Mouse (Mus musculus): ENCODE measurements around the gene Kat6b. TPM values are rescaled to one million over a fixed set of nuclear protein-coding genes. Genes with fewer than 3 reads are reported as not detected.
"Not testable (repeated sequence)": the region's sequence is repeated elsewhere in the genome, so short reads cannot be mapped to it uniquely, and the experiment has no call there.

The Kat6b gene
- polyA plus RNA-seq, 1 experiment = 11.5 TPM

- WGBS = 81% methylated on average over 11 of the region's 11 CpGs
- no peak overlapping the region for H3K4me3 ChIP-seq (replicated peaks; ENCODE audit: control insufficient read depth, low read depth, low read length)
- H3K27ac ChIP-seq (ENCODE audit: control insufficient read depth, insufficient read depth, low read depth, low read length, poor library complexity) = no peak overlapping the region
- TF ChIP-seq CTCF (IDR thresholded peaks at IDR 0.05; ENCODE audit: control insufficient read depth, insufficient read depth, low read length) (no peak), POLR2A (IDR thresholded peaks at IDR 0.05; ENCODE audit: borderline replicate concordance, control insufficient read depth, low read depth, low read length) (no peak)
- no peaks in the 10 kb centered on the region for H3K4me1 ChIP-seq (ENCODE audit: control insufficient read depth, insufficient read depth, low read length)
These were observed 188.6 kb downstream of the Kat6b start for GRCm38 (mm10) chr14:21669633-21670421.

DNA sequence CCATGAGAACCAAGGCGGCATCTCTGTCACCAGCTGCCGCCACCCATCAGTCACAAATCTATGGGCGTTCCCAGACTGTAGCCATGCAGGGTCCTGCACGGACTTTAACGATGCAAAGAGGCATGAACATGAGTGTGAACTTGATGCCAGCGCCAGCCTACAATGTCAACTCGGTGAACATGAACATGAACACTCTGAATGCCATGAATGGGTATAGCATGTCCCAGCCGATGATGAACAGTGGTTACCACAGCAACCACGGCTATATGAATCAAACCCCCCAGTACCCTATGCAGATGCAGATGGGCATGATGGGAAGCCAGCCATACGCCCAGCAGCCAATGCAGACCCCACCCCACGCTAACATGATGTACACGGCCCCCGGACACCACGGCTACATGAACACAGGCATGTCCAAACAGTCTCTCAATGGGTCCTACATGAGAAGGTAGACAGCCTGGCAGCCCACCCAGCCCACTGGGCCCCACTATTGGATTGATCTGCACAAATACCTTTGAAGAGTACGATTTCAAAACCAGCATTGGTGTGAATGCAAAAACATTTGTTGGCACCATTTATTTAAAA, 189.3 kb downstream of the Kat6b start:
- H3K4me1 ChIP-seq (ENCODE audit: control insufficient read depth, insufficient read depth, low read length); H3K4me3 ChIP-seq (replicated peaks; ENCODE audit: control insufficient read depth, low read depth, low read length); H3K27ac ChIP-seq (ENCODE audit: control insufficient read depth, insufficient read depth, low read depth, low read length, poor library complexity): not testable (repeated sequence)
- 87% methylated on average over 15 of the region's 15 CpGs for whole genome bisulfite sequencing

GRCm38 (mm10) chr14:21673100-21673499, 191.9 kb downstream of the Kat6b start:
- Histone ChIP-seq H3K27ac (ENCODE audit: control insufficient read depth, insufficient read depth, low read depth, low read length, poor library complexity) (no peak overlapping the region), H3K4me3 (replicated peaks; ENCODE audit: control insufficient read depth, low read depth, low read length) (no peak overlapping the region), H3K4me1 (ENCODE audit: control insufficient read depth, insufficient read depth, low read length) (no peaks in the 10 kb centered on the region)
- TF ChIP-seq CTCF (IDR thresholded peaks at IDR 0.05; ENCODE audit: control insufficient read depth, insufficient read depth, low read length) = no peak
- no peak for TF ChIP-seq POLR2A (IDR thresholded peaks at IDR 0.05; ENCODE audit: borderline replicate concordance, control insufficient read depth, low read depth, low read length)
- 80% methylated on average over 4 of the region's 4 CpGs for WGBS

DNA sequence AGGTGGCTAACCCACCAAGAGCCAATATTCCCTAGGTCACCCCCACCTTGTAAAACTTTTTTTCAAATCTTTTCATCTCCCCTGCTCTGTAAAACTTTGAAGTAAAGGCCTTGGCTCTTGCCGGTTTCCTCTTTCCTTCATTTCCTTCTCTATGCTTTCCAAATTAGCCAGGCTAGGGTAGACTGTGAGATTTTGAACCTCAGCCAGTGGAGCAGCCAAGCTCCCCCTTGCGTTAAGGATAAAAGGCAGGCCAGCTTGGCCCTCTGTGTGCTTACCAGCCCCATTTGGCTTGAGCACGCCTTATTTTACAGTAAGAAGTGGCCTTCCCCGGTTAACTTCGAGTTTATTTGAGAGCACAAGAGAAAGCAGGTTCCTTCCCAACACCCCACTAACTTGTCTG, 193.2 kb downstream of the Kat6b start:
- Histone ChIP-seq H3K4me3 (replicated peaks; ENCODE audit: control insufficient read depth, low read depth, low read length) (no peak overlapping the region), H3K27ac (ENCODE audit: control insufficient read depth, insufficient read depth, low read depth, low read length, poor library complexity) (no peak overlapping the region), H3K4me1 (ENCODE audit: control insufficient read depth, insufficient read depth, low read length) (peaks cover 1% of the 10 kb centered on the region; the same call in 1 of the 2 replicates)
- 28% methylated on average over 5 of the region's 5 CpGs for WGBS
- TF ChIP-seq POLR2A (IDR thresholded peaks at IDR 0.05; ENCODE audit: borderline replicate concordance, control insufficient read depth, low read depth, low read length) (no peak), CTCF (IDR thresholded peaks at IDR 0.05; ENCODE audit: control insufficient read depth, insufficient read depth, low read length) (no peak)

GRCm38 (mm10) chr14:21676223-21676622, 195.0 kb downstream of the Kat6b start:
- Histone ChIP-seq H3K4me1 (ENCODE audit: control insufficient read depth, insufficient read depth, low read length) (peaks cover 1% of the 10 kb centered on the region; the same call in 1 of the 2 replicates), H3K27ac (ENCODE audit: control insufficient read depth, insufficient read depth, low read depth, low read length, poor library complexity) (no peak overlapping the region), H3K4me3 (replicated peaks; ENCODE audit: control insufficient read depth, low read depth, low read length) (no peak overlapping the region)
- TF ChIP-seq POLR2A (IDR thresholded peaks at IDR 0.05; ENCODE audit: borderline replicate concordance, control insufficient read depth, low read depth, low read length) (no peak), CTCF (IDR thresholded peaks at IDR 0.05; ENCODE audit: control insufficient read depth, insufficient read depth, low read length) (no peak)
- WGBS = 70% methylated on average over 2 of the region's 2 CpGs

DNA sequence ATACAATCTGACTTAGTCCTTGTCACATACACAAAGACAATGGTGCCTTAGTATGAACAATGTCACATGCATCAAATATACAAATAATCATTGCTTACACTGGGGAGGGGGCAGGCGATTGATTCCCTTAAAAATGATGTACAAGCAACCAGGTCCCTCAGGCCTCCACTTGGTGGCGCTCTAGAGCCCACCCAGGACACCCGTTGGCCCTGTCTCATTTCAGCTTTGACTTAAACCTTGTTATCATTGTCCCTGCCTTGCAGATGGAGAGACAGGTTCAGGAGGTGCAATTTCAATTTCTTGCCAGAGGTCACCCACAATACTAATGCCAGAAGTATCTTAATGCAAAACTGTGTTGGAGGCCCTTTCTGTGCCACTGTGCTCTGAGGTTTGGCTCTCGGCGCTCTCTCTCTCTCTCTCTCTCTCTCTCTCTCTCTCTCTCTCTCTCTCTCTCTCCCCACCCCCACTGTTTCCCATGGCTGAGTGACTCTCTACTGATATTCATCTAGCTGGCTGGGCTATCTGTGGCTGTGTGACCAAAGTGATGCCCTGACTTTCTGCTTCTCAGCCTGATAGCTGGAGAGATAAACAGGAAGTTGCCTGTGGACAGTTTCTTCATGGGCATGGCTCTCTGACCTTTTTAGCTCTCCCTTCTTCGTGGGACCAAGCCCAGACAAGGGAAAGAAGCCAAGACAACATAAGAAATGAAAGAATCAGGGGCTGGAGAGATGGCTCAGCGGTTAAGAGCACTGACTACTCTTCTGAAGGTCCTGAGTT, 197.5 kb downstream of the Kat6b start:
- no peak overlapping the region for H3K27ac ChIP-seq (ENCODE audit: control insufficient read depth, insufficient read depth, low read depth, low read length, poor library complexity)
- no peak overlapping the region for H3K4me3 ChIP-seq (replicated peaks; ENCODE audit: control insufficient read depth, low read depth, low read length)
- WGBS = 35% methylated on average over 7 of the region's 7 CpGs
- no peak for TF ChIP-seq POLR2A (IDR thresholded peaks at IDR 0.05; ENCODE audit: borderline replicate concordance, control insufficient read depth, low read depth, low read length)
- peak; percentile 81 for TF ChIP-seq CTCF (IDR thresholded peaks at IDR 0.05; ENCODE audit: control insufficient read depth, insufficient read depth, low read length)
- H3K4me1 ChIP-seq (ENCODE audit: control insufficient read depth, insufficient read depth, low read length) = peaks cover 1% of the 10 kb centered on the region; the same call in 1 of the 2 replicates

GRCm38 (mm10) chr14:21679631-21680201, 198.5 kb downstream of the Kat6b start:
- no peak for TF ChIP-seq POLR2A (IDR thresholded peaks at IDR 0.05; ENCODE audit: borderline replicate concordance, control insufficient read depth, low read depth, low read length)
- no peak for TF ChIP-seq CTCF (IDR thresholded peaks at IDR 0.05; ENCODE audit: control insufficient read depth, insufficient read depth, low read length)
- WGBS = 13% methylated on average over 8 of the region's 8 CpGs
- no peak overlapping the region for H3K4me3 ChIP-seq (replicated peaks; ENCODE audit: control insufficient read depth, low read depth, low read length)
- H3K4me1 ChIP-seq (ENCODE audit: control insufficient read depth, insufficient read depth, low read length) = peaks cover 1% of the 10 kb centered on the region; the same call in 1 of the 2 replicates
- H3K27ac ChIP-seq (ENCODE audit: control insufficient read depth, insufficient read depth, low read depth, low read length, poor library complexity) = peak overlapping the region; percentile 50; the same call in 1 of the 2 replicates

DNA sequence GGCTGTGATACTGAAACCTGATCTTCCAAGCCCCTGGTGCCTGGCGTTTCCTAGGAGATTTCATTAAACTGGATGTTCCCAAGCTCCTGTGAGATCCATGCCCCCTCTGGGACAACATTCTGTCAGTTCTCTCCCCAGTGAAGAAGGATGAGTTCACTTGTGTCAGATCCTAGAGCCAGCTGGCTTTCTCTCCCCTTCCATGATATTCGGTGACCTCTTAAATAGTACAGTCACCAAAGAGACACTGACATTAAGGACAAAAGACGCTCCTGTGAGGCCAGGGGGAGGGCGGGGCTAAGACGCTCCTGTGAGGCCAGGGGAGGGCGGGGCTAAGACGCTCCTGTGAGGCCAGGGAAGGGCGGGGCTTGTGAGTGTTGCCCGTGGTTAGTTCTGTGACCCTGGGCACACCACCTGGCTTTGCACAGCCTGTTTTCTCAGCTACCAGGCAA, 201.5 kb downstream of the Kat6b start:
- H3K4me3 ChIP-seq (replicated peaks; ENCODE audit: control insufficient read depth, low read depth, low read length) = no peak overlapping the region
- TF ChIP-seq POLR2A (IDR thresholded peaks at IDR 0.05; ENCODE audit: borderline replicate concordance, control insufficient read depth, low read depth, low read length) (no peak), CTCF (IDR thresholded peaks at IDR 0.05; ENCODE audit: control insufficient read depth, insufficient read depth, low read length) (no peak)
- H3K4me1 ChIP-seq (ENCODE audit: control insufficient read depth, insufficient read depth, low read length) = peaks cover 1% of the 10 kb centered on the region; the same call in 1 of the 2 replicates
- 4% methylated on average over 9 of the region's 9 CpGs for WGBS
- no peak overlapping the region for H3K27ac ChIP-seq (ENCODE audit: control insufficient read depth, insufficient read depth, low read depth, low read length, poor library complexity)

All from bone marrow, adult 2 months (tissue).